Mouse (Mus musculus) cortical plate, adult 2 months (tissue): ENCODE results near the gene Dpf1. TPM values are rescaled to one million over a fixed set of nuclear protein-coding genes. Genes with fewer than 3 reads are reported as not detected.

Experiments used
- H3K27ac ChIP-seq: fragments of 200-500 bp; 2 replicates; pipeline ENCODE4 v1.5.1; 2012; ENCODE audit warnings: low read length, control low read depth, inconsistent platforms; ENCODE audit not compliant: insufficient read depth
- H3K4me1 ChIP-seq: fragments of 200-500 bp; 2 replicates; pipeline ENCODE4 v1.6.1; 2011; ENCODE audit warnings: low read length; ENCODE audit not compliant: control insufficient read depth, insufficient read depth
- H3K4me3 ChIP-seq: fragments of 200-500 bp; 2 replicates; pipeline ENCODE4 v1.5.1; 2011; ENCODE audit warnings: mild to moderate bottlenecking, low read length, control low read depth; ENCODE audit not compliant: insufficient read depth
- CTCF ChIP-seq: fragments of 200-500 bp; IDR thresholded peaks from 2 replicates; pipeline ENCODE4 v1.5.1; 2011; ENCODE audit warnings: mild to moderate bottlenecking, control low read depth, low read length; ENCODE audit not compliant: insufficient read depth; ENCODE audit errors: extremely low read depth
- POLR2A ChIP-seq: fragments of 200-500 bp; IDR thresholded peaks from 2 replicates; pipeline ENCODE4 v1.6.1; 2011; ENCODE audit warnings: mild to moderate bottlenecking, low read length, control low read depth; ENCODE audit not compliant: insufficient read depth; ENCODE audit errors: extremely low read depth
- polyA plus RNA-seq: library from polyadenylated mRNA; depleted of rRNA; stranded (reverse); fragments of >200 nt; gene quantifications from 2 replicates; pipeline ENCODE4 v1.2.3, GENCODE M21; 2012

The Dpf1 gene
- polyA plus RNA-seq, 1 experiment = 65.1 TPM

- H3K4me3 ChIP-seq = no peak overlapping the region
- H3K27ac ChIP-seq = 0 out of 2 replicates have a peak overlapping the region, but pooled peaks have one; percentile 24
- peaks cover 19% of the 10 kb centered on the region for H3K4me1 ChIP-seq
- TF ChIP-seq POLR2A = peak; percentile 49; the same call in 1 of the 2 replicates
- no peak for TF ChIP-seq CTCF
Measured at GRCm38 (mm10) chr7:29318115-29318911, 14.6 kb downstream of the Dpf1 start.

GRCm38 (mm10) chr7:29319337-29320307, 15.9 kb downstream of the Dpf1 start:
- peaks cover 17% of the 10 kb centered on the region for H3K4me1 ChIP-seq

GRCm38 (mm10) chr7:29327087-29327486, 23.3 kb downstream of the Dpf1 start:
- Histone ChIP-seq H3K4me3 (no peak overlapping the region), H3K27ac (no peak overlapping the region), H3K4me1 (peaks cover 5% of the 10 kb centered on the region)
- TF ChIP-seq CTCF = no peak
- no peak for TF ChIP-seq POLR2A

More at GRCm38 (mm10) chr7:29319337-29320307, 15.9 kb downstream of the Dpf1 start:
- Histone ChIP-seq H3K27ac (no peak overlapping the region), H3K4me3 (no peak overlapping the region)
- 0 out of 2 replicates have a peak, but pooled peaks have one; percentile 18 for TF ChIP-seq CTCF
- TF ChIP-seq POLR2A = no peak

GRCm38 (mm10) chr7:29328984-29329383, 25.2 kb downstream of the Dpf1 start:
- TF ChIP-seq POLR2A (no peak), CTCF (no peak)
- Histone ChIP-seq H3K4me3 (no peak overlapping the region), H3K27ac (no peak overlapping the region), H3K4me1 (peaks cover 5% of the 10 kb centered on the region)

GRCm38 (mm10) chr7:29334156-29334555, 30.4 kb downstream of the Dpf1 start:
- Histone ChIP-seq H3K27ac (no peak overlapping the region), H3K4me1 (peaks cover 6% of the 10 kb centered on the region), H3K4me3 (no peak overlapping the region)
- TF ChIP-seq CTCF (no peak), POLR2A (no peak)

GRCm38 (mm10) chr7:29335276-29335675, 31.5 kb downstream of the Dpf1 start:
- Histone ChIP-seq H3K27ac (no peak overlapping the region), H3K4me3 (no peak overlapping the region), H3K4me1 (0 out of 2 replicates have a peak, but pooled peaks cover 1% of the 10 kb centered on the region)
- TF ChIP-seq CTCF (peak; percentile 17; the same call in 1 of the 2 replicates), POLR2A (no peak)

- no peak overlapping the region for H3K27ac ChIP-seq
- no peak for TF ChIP-seq POLR2A
- TF ChIP-seq CTCF = no peak
Measured at GRCm38 (mm10) chr7:29335841-29336671, 32.3 kb downstream of the Dpf1 start.

GRCm38 (mm10) chr7:29336795-29337319, 33.1 kb downstream of the Dpf1 start:
- Histone ChIP-seq H3K4me1 (peaks cover 4% of the 10 kb centered on the region), H3K4me3 (no peak overlapping the region), H3K27ac (no peak overlapping the region; the same call in 1 of the 2 replicates)
- TF ChIP-seq CTCF = no peak
- no peak for TF ChIP-seq POLR2A

More at GRCm38 (mm10) chr7:29335841-29336671, 32.3 kb downstream of the Dpf1 start:
- Histone ChIP-seq H3K4me3 (no peak overlapping the region), H3K4me1 (0 out of 2 replicates have a peak, but pooled peaks cover 1% of the 10 kb centered on the region)

GRCm38 (mm10) chr7:29337766-29338165, 34.0 kb downstream of the Dpf1 start:
- H3K4me3 ChIP-seq = no peak overlapping the region
- TF ChIP-seq CTCF (no peak), POLR2A (no peak)
- no peak overlapping the region for H3K27ac ChIP-seq
- peaks cover 4% of the 10 kb centered on the region for H3K4me1 ChIP-seq
